Mouse (Mus musculus): ENCODE measurements around the gene Itgb3bp. TPM values are rescaled to one million over a fixed set of nuclear protein-coding genes. Genes with fewer than 3 reads are reported as not detected.

The Itgb3bp gene
- polyA plus RNA-seq (2015; fragmentation: Nextera tagmentation; extraction: Ambion mirVana), result 35.4 and 44.1 TPM in 2 replicates

DNA sequence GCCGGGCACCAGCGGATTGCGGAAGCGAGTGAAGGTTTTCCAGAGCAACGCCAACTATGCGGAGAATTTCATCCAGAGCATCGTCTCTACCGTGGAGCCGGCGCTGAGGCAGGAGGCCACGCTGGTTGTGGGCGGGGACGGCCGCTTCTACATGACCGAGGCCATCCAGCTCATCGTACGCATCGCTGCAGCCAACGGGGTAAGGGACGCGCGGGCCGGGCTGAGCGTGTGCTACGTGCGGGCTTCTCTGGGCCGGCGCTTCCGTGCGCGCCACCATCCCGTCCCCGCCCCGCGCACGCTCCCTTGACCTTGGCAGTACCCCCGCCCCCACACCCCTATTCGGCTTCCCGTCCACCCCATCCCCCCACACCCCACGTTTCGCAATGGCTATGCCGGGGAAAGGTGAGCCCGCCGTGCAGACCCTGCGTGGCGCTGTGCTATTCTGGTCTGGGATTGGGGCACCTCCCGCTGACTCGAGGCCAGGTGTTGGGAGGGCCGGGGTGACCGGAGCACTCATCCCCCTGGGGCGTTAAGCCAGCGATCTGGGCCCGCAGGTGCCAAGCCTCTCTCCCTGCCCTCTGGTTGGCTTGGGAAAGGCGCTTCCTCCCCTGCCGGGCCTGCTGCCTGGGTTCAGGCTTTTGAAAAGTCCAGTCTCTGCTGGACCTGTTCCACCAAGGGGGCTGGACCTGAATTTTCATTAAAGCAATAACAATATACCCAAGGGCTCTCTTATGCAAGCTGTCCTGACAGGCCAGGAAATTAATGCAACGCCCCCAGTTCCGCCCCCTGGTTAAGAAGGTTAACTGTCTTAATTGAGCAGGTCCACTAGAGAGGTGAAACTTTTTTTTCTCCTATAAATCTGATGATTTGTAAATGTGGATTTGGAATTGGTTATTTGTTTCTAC is at the start of gene Itgb3bp:
Gene Itgb3bp, minus strand, starts transcription at position 201 of the 905 bp plus-strand sequence.
- Histone ChIP-seq H3K36me3 (ENCODE audit: poor library complexity, severe bottlenecking) (no peaks in the 10 kb centered on the region), H3K27me3 (no peaks in the 10 kb centered on the region), H3K9ac (peak within 1 kb of the TSS; percentile 77), H3K27ac (peak within 1 kb of the TSS; percentile 54), H3K9me3 (replicated peaks) (no peaks in the 10 kb centered on the region), H3K4me2 (peak within 1 kb of the TSS; percentile 92), H3K4me3 (peak within 1 kb of the TSS; percentile 64), H3K4me1 (peaks cover 15% of the 10 kb centered on the region)
- peak; percentile 95 for ATAC-seq
- under 1% methylated on average over 56 of the region's 57 CpGs for WGBS

DNA sequence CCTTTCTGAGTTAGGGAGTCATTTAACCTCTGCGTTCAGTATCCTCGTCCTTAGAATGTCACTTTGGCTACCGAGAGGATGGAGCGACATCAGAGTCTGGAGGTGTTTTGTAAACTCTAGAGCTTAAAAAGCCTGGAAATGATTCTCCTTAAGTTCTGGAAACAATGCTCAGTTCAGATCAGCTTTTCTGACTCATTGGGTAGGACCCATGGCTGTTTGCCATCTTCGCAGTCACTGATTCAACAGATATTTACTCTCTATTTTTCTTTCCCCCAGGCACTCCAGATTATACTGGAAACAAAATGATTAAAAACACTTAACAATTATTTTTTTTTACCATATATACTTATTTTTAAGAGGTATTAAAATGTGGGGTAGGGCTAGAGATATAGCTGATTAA is 49.7 kb upstream of the Itgb3bp start:
- Histone ChIP-seq H3K4me3 (no peak overlapping the region), H3K27me3 (no peaks in the 10 kb centered on the region), H3K9me3 (replicated peaks) (no peaks in the 10 kb centered on the region), H3K4me2 (no peak overlapping the region), H3K36me3 (ENCODE audit: poor library complexity, severe bottlenecking) (no peaks in the 10 kb centered on the region), H3K27ac (no peak overlapping the region), H3K9ac (no peak overlapping the region), H3K4me1 (no peaks in the 10 kb centered on the region)
- ATAC-seq, result no peak
- WGBS, result 90% methylated on average over 5 of the region's 5 CpGs

DNA sequence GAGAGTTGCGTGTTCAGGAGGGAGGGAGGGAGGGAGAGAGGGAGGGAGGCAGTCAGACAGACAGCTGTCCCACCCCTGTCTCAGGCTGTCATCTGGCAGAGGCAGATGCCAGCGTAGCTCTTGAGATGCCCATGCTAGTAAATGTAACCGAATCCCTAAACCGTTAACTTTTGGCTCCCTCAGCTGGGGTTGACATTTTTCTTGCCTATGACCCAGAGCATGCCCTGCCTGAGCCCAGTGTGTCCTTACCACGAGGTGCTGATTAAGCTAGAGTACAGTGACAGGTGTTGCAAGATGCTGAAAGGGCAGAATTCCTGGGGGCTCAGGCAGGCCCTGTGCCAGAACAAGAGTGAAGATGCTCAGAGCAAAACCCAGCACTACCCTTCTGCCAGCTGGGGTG is 44.8 kb upstream of the Itgb3bp start:
- no peaks in the 10 kb centered on the region for H3K4me1 ChIP-seq
- no peaks in the 10 kb centered on the region for H3K36me3 ChIP-seq (ENCODE audit: poor library complexity, severe bottlenecking)
- no peaks in the 10 kb centered on the region for H3K27me3 ChIP-seq
- H3K27ac ChIP-seq, result no peak overlapping the region
- WGBS, result 83% methylated on average over 5 of the region's 5 CpGs
- H3K9me3 ChIP-seq (replicated peaks), result no peaks in the 10 kb centered on the region
- H3K4me2 ChIP-seq, result no peak overlapping the region
- H3K9ac ChIP-seq, result no peak overlapping the region
- ATAC-seq, result no peak
- no peak overlapping the region for H3K4me3 ChIP-seq

DNA sequence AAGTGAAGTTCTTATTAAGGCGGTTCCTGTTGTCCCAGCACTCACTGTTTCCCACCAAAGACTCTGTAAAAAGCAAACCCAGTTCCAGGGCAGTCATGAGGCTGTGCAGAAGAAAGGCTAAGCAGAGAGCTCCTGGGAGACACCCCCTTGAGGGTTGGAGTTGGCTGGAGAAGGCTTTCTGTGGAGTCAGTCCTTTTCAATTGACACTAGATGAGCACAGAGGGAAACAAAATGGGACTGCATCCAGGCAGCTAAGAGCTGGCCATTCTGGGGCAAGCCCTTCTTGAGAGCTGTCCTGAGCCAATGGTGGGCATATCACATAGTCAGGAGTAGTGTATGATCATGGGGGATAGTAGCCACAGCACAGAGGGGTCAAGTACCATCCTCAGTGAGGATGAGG is 44.3 kb upstream of the Itgb3bp start:
- WGBS, result 89% methylated on average over 1 of the region's 1 CpGs
- H3K27me3 ChIP-seq, result no peaks in the 10 kb centered on the region
- no peaks in the 10 kb centered on the region for H3K36me3 ChIP-seq (ENCODE audit: poor library complexity, severe bottlenecking)
- no peaks in the 10 kb centered on the region for H3K4me1 ChIP-seq
- H3K9ac ChIP-seq, result no peak overlapping the region
- H3K4me2 ChIP-seq, result no peak overlapping the region
- H3K27ac ChIP-seq, result no peak overlapping the region
- H3K4me3 ChIP-seq, result no peak overlapping the region
- no peak for ATAC-seq
- H3K9me3 ChIP-seq (replicated peaks), result no peaks in the 10 kb centered on the region

DNA sequence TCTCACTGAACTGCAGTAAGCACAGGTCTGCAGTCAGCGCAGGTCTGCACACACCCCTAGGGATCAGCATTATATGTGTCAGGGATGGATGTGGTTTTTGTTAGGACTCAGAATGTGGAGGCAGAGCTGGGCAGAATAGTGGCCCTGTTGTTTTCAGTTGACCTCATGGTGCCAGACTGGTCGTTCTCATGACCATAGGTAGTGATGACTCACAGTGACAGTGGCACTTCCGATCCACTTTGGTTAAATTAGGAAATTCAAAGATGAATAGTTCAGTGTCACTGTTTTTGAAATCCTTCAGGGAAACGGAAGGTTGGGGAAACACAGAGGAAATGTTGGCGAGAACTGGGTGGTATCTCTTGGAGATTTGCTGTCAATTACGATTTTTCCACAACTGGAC is 43.3 kb upstream of the Itgb3bp start:
- no peak for ATAC-seq
- WGBS, result 85% methylated on average over 6 of the region's 6 CpGs
- H3K4me1 ChIP-seq, result no peaks in the 10 kb centered on the region
- H3K27me3 ChIP-seq, result no peaks in the 10 kb centered on the region
- H3K4me2 ChIP-seq, result no peak overlapping the region
- no peaks in the 10 kb centered on the region for H3K36me3 ChIP-seq (ENCODE audit: poor library complexity, severe bottlenecking)
- no peak overlapping the region for H3K9ac ChIP-seq
- no peak overlapping the region for H3K27ac ChIP-seq
- no peak overlapping the region for H3K4me3 ChIP-seq
- H3K9me3 ChIP-seq (replicated peaks), result no peaks in the 10 kb centered on the region

DNA sequence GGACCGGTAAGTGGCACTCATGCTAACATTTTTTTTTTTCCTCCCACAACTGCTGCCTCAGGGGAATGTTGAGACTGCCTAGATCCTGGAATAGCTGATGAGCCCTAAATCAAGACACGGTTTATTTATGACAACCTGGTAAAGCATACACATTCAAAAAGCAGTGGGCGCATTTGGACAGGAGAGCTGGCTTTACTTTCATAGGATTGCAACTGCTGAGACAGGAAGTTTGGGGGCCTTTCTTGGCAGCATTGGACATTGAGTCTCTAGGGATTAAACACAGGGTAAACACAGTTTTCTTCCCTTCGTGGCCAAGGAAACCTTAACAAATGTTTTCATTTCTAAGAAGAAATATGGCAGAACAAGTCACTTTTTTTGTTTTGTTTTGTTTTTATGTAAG is 40.5 kb upstream of the Itgb3bp start:
- ATAC-seq, result no peak
- Histone ChIP-seq H3K9me3 (replicated peaks) (no peaks in the 10 kb centered on the region), H3K4me1 (no peaks in the 10 kb centered on the region), H3K36me3 (ENCODE audit: poor library complexity, severe bottlenecking) (no peaks in the 10 kb centered on the region), H3K4me2 (no peak overlapping the region), H3K27me3 (no peaks in the 10 kb centered on the region), H3K4me3 (no peak overlapping the region), H3K9ac (no peak overlapping the region), H3K27ac (no peak overlapping the region)
- WGBS, result 85% methylated on average over 4 of the region's 4 CpGs

DNA sequence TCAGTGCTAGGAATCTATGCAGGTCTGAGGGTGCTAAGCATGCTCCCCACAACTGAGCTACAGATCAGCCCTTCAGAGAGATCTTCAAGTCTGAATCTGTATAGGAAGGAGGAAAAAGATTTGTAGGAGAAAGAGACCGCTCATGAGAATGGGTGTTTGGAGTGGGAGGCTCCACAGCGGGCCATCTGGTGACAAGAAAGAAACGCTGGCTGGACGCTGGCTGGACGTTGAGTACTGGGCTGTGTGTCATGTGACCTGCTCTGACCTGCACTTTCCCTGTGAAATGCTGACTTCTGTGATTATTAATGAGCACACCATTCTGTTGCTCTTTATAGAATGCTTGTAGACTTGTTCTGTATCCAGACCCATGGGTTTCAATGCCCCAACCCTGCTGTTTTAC is 39.7 kb upstream of the Itgb3bp start:
- Histone ChIP-seq H3K4me2 (no peak overlapping the region), H3K27ac (no peak overlapping the region), H3K4me3 (no peak overlapping the region), H3K4me1 (no peaks in the 10 kb centered on the region), H3K9me3 (replicated peaks) (no peaks in the 10 kb centered on the region), H3K27me3 (no peaks in the 10 kb centered on the region), H3K9ac (no peak overlapping the region), H3K36me3 (ENCODE audit: poor library complexity, severe bottlenecking) (0 out of 2 replicates have a peak, but pooled peaks cover 2% of the 10 kb centered on the region)
- 69% methylated on average over 5 of the region's 5 CpGs for whole genome bisulfite sequencing
- no peak for ATAC-seq

DNA sequence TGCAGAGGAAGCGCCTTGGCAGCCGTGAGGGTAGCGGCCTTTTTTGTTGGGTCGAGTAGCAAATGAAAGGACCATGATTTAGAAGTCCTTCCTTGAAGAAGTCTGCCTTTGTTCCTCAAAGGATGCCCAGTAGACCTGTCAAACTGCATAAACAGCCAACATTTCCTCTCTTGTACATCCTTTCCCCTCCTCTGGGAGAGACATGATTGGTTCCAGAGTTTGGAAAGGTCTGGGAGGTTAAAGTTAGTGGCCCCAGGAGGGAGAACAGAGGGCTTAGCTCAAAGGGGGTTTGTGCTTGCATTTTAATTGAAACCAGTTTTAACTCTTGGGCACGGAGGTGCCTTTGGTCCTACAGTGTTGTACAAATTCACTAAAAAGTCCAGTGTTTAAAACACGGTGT is 36.9 kb upstream of the Itgb3bp start:
- Histone ChIP-seq H3K4me2 (no peak overlapping the region), H3K4me3 (no peak overlapping the region), H3K27me3 (no peaks in the 10 kb centered on the region), H3K9me3 (replicated peaks) (no peaks in the 10 kb centered on the region), H3K9ac (no peak overlapping the region), H3K4me1 (no peaks in the 10 kb centered on the region), H3K27ac (no peak overlapping the region), H3K36me3 (ENCODE audit: poor library complexity, severe bottlenecking) (peaks cover 10% of the 10 kb centered on the region; the same call in 1 of the 2 replicates)
- WGBS, result 86% methylated on average over 6 of the region's 6 CpGs
- no peak for ATAC-seq

DNA sequence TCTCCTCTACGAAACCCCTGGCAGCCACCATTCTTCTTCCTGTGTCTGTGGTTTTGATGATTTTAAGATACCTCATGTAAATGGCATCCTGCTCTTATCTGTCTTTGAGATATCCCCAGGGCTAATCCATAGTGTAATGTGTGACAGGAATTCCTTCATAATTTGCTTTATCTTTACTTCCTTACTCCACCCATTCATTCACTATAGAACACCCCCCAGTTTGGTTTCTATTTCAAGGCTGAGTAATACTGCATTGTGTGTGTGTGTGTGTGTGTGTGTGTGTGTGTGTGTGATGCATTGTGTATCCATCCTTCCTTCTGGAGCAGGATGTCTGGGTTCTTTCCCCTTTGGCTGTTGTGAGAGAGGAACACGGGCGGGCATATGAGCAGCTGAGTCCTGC is 29.7 kb upstream of the Itgb3bp start:
- peaks cover 8% of the 10 kb centered on the region; the same call in 1 of the 2 replicates for H3K36me3 ChIP-seq (ENCODE audit: poor library complexity, severe bottlenecking)
- H3K4me1 ChIP-seq, result no peaks in the 10 kb centered on the region
- no peaks in the 10 kb centered on the region for H3K9me3 ChIP-seq (replicated peaks)
- H3K4me2 ChIP-seq, result no peak overlapping the region
- H3K4me3 ChIP-seq, result no peak overlapping the region
- H3K9ac ChIP-seq, result no peak overlapping the region
- 92% methylated on average over 3 of the region's 3 CpGs for WGBS
- no peak for ATAC-seq
- H3K27ac ChIP-seq, result no peak overlapping the region
- H3K27me3 ChIP-seq, result no peaks in the 10 kb centered on the region

DNA sequence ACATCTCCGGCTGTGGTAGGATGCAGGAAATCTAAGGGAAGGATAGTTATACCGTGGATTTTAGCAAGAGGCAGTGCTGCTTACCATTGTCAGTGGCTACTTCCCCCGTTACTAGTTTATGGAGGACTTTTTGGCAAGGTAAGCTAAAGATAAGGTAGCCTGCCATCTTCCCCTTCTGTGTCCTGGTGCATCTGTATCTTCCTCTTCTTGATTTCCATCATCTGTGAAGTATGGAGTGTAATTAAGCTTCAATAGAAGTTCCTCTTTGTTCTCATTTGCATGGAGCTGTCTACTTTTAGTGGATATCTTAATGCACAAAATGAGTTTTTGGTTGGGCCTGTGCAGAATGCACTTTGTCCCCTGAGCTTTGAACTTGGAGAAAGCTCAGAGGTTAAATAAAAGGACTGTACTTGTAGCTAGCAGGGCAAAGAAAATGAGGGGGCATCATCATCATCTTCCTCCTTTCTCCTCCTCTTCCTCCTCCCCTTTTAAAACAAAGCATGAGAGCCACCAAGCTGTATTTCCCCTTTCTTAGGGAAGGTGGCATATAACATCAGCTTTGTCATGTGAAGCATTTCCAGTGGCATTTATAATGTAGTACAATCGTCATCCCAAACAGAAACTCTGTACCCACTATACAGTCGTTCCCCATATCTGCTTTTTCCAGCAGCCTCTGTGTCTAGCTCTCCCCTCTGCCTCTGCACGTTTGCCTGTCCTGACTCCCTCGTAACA is 28.6 kb upstream of the Itgb3bp start:
- WGBS, result 80% methylated on average over 7 of the region's 7 CpGs
- no peak overlapping the region for H3K4me2 ChIP-seq
- H3K9me3 ChIP-seq (replicated peaks), result no peaks in the 10 kb centered on the region
- no peaks in the 10 kb centered on the region for H3K27me3 ChIP-seq
- no peak overlapping the region for H3K9ac ChIP-seq
- no peaks in the 10 kb centered on the region for H3K4me1 ChIP-seq
- no peak overlapping the region for H3K27ac ChIP-seq
- no peak for ATAC-seq
- no peaks in the 10 kb centered on the region for H3K36me3 ChIP-seq (ENCODE audit: poor library complexity, severe bottlenecking)
- H3K4me3 ChIP-seq, result no peak overlapping the region

DNA sequence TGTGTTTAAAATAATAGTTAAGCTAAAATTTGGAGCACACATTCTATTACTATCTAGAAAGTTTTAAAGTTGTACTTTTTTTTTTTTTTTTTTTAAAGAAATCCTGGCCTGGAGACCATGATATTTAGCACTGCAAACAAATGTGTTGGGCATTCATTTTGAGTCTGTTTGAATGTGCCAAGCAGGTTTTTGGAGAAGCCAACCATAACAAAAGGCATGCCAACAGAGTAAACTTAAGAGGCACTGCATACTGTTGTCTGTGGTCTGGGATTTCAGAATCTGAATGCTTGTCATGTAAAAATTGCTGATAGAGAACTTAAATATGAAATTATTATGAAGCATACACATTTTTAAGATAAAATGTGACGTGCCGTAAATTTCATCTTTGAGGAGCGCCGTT is 27.6 kb upstream of the Itgb3bp start:
- ATAC-seq, result no peak
- Histone ChIP-seq H3K27ac (no peak overlapping the region), H3K4me1 (no peaks in the 10 kb centered on the region), H3K4me3 (no peak overlapping the region), H3K9ac (no peak overlapping the region), H3K9me3 (replicated peaks) (no peaks in the 10 kb centered on the region), H3K4me2 (no peak overlapping the region), H3K27me3 (no peaks in the 10 kb centered on the region), H3K36me3 (ENCODE audit: poor library complexity, severe bottlenecking) (no peaks in the 10 kb centered on the region)
- 97% methylated on average over 4 of the region's 4 CpGs for WGBS

DNA sequence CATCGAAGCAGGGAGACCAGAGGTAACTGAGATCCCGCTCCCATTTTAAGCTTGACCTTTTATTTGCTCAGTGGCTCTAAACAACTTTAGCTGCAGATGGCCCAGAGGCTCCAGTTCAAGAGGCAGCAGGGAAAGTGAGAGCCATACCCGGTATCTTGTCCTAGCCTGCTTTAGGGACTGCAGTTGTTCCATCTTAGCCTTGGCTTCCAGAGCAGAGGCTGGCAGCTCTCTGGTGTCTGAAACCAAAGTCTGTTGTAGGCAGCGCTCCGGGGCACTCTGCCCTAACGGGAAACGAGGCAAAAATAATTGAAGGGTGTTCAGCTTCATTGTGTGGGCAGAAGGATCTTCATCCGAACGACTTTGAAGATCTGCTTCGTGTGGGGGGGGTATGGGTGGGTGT is 25.8 kb upstream of the Itgb3bp start:
- WGBS, result 65% methylated on average over 10 of the region's 10 CpGs
- ATAC-seq, result no peak
- Histone ChIP-seq H3K4me2 (no peak overlapping the region), H3K27ac (no peak overlapping the region), H3K4me3 (no peak overlapping the region), H3K9me3 (replicated peaks) (no peaks in the 10 kb centered on the region), H3K36me3 (ENCODE audit: poor library complexity, severe bottlenecking) (no peaks in the 10 kb centered on the region), H3K27me3 (no peaks in the 10 kb centered on the region), H3K9ac (no peak overlapping the region), H3K4me1 (no peaks in the 10 kb centered on the region)
